Mouse (Mus musculus) v-Abl transformed pro-B cells (cell line): ENCODE data around the gene Foxd1.

Source experiments
- in situ Hi-C, 2 experiments: fragments of 400-800 bp; cut with MboI; formaldehyde crosslinking; loops; one replicate each; pipeline ENCODE4 v1.15.1; 2025; ENCODE audit not compliant: unreplicated experiment in 2 of 2

Gene Foxd1

GRCm38 (mm10) chr13:98354090-98354801 is at the start of gene Foxd1:
Gene Foxd1, plus strand, starts transcription at chr13:98354242.
- in situ Hi-C loops = no loop called here

- in situ Hi-C loops = loop anchor here (25.0 kb wide), 2 partner anchors 807 to 1032 kb away; partner anchors contain the start of genes Mrps27 (in 1 of the 2) and Ptcd2 (in 1 of the 2)
These were observed 48.8 kb upstream of the Foxd1 start for GRCm38 (mm10) chr13:98305257-98305656.

- in situ Hi-C loops = loop anchor here (25.0 kb wide), 2 partner anchors 806 to 1031 kb away; partner anchors contain the start of genes Mrps27 (in 1 of the 2) and Ptcd2 (in 1 of the 2)
These were observed 47.6 kb upstream of the Foxd1 start for GRCm38 (mm10) chr13:98306393-98306792.

- in situ Hi-C loops = loop anchor here (25.0 kb wide), 2 partner anchors 805 to 1030 kb away; partner anchors contain the start of genes Mrps27 (in 1 of the 2) and Ptcd2 (in 1 of the 2)
These were observed 47.1 kb upstream of the Foxd1 start for GRCm38 (mm10) chr13:98306852-98307475.

GRCm38 (mm10) chr13:98308004-98308403 is 46.0 kb upstream of the Foxd1 start:
- in situ Hi-C loops = loop anchor here (25.0 kb wide), 2 partner anchors 804 to 1029 kb away; partner anchors contain the start of genes Mrps27 (in 1 of the 2) and Ptcd2 (in 1 of the 2)

- in situ Hi-C loops = loop anchor here (25.0 kb wide), 2 partner anchors 804 to 1029 kb away; partner anchors contain the start of genes Mrps27 (in 1 of the 2) and Ptcd2 (in 1 of the 2)
These were observed 45.3 kb upstream of the Foxd1 start for GRCm38 (mm10) chr13:98308724-98309123.

- in situ Hi-C loops = loop anchor here (5.0 to 25.0 kb wide), 4 partner anchors 44 to 1026 kb away; partner anchors contain the start of genes Ankra2 (in 1 of the 2), Mrps27 (in 1 of the 2), Ptcd2 (in 1 of the 2) and Utp15 (in 1 of the 2)
These were observed 42.4 kb upstream of the Foxd1 start for GRCm38 (mm10) chr13:98311597-98311996.

- in situ Hi-C loops = loop anchor here (5.0 to 25.0 kb wide), 4 partner anchors 46 to 1024 kb away; partner anchors contain the start of genes Ankra2 (in 1 of the 2), Mrps27 (in 1 of the 2), Ptcd2 (in 1 of the 2) and Utp15 (in 1 of the 2)
These were observed 40.4 kb upstream of the Foxd1 start for GRCm38 (mm10) chr13:98313631-98314030.

GRCm38 (mm10) chr13:98315124-98315523 is 38.9 kb upstream of the Foxd1 start:
- in situ Hi-C loops = loop anchor here (10.0 to 25.0 kb wide), 3 partner anchors 50 to 1022 kb away; partner anchors contain the start of genes Ankra2 (in 1 of the 2), Mrps27 (in 1 of the 2), Ptcd2 (in 1 of the 2) and Utp15 (in 1 of the 2)

- in situ Hi-C loops = loop anchor here (10.0 to 25.0 kb wide), 3 partner anchors 51 to 1021 kb away; partner anchors contain the start of genes Ankra2 (in 1 of the 2), Mrps27 (in 1 of the 2), Ptcd2 (in 1 of the 2) and Utp15 (in 1 of the 2)
These were observed 37.9 kb upstream of the Foxd1 start for GRCm38 (mm10) chr13:98316140-98316479.

GRCm38 (mm10) chr13:98316480-98317245 is 37.4 kb upstream of the Foxd1 start, which contains the start of gene Btf3:
Gene Btf3, minus strand, starts transcription at chr13:98317006.
- in situ Hi-C loops = loop anchor here (10.0 to 25.0 kb wide), 3 partner anchors 52 to 1021 kb away; partner anchors contain the start of genes Ankra2 (in 1 of the 2), Mrps27 (in 1 of the 2), Ptcd2 (in 1 of the 2) and Utp15 (in 1 of the 2)

- in situ Hi-C loops = loop anchor here (10.0 to 25.0 kb wide), 3 partner anchors 52 to 1020 kb away; partner anchors contain the start of genes Ankra2 (in 1 of the 2), Mrps27 (in 1 of the 2), Ptcd2 (in 1 of the 2) and Utp15 (in 1 of the 2)
These were observed 36.8 kb upstream of the Foxd1 start for GRCm38 (mm10) chr13:98317246-98317677.

- in situ Hi-C loops = loop anchor here (10.0 to 25.0 kb wide), 3 partner anchors 53 to 1019 kb away; partner anchors contain the start of genes Ankra2 (in 1 of the 2), Mrps27 (in 1 of the 2), Ptcd2 (in 1 of the 2) and Utp15 (in 1 of the 2)
These were observed 36.1 kb upstream of the Foxd1 start for GRCm38 (mm10) chr13:98317911-98318310.

GRCm38 (mm10) chr13:98325034-98325433 is 29.0 kb upstream of the Foxd1 start:
- in situ Hi-C loops = no loop called here

- in situ Hi-C loops = loop anchor here in 1 of 2 experiments (5.0 kb wide), 1 partner anchor 300 kb away; no protein-coding TSS in a partner anchor
These were observed 21.9 kb upstream of the Foxd1 start for GRCm38 (mm10) chr13:98332106-98332505.

- in situ Hi-C loops = no loop called here
These were observed 17.8 kb upstream of the Foxd1 start for GRCm38 (mm10) chr13:98336205-98336604.

- in situ Hi-C loops = no loop called here
These were observed 13.5 kb upstream of the Foxd1 start for GRCm38 (mm10) chr13:98340506-98340905.

GRCm38 (mm10) chr13:98349491-98349890 is 4.6 kb upstream of the Foxd1 start:
- in situ Hi-C loops = no loop called here

- in situ Hi-C loops = no loop called here
These were observed 2.5 kb upstream of the Foxd1 start for GRCm38 (mm10) chr13:98351527-98351926.
